Mouse (Mus musculus): ENCODE measurements around the gene Pus10.

DNA sequence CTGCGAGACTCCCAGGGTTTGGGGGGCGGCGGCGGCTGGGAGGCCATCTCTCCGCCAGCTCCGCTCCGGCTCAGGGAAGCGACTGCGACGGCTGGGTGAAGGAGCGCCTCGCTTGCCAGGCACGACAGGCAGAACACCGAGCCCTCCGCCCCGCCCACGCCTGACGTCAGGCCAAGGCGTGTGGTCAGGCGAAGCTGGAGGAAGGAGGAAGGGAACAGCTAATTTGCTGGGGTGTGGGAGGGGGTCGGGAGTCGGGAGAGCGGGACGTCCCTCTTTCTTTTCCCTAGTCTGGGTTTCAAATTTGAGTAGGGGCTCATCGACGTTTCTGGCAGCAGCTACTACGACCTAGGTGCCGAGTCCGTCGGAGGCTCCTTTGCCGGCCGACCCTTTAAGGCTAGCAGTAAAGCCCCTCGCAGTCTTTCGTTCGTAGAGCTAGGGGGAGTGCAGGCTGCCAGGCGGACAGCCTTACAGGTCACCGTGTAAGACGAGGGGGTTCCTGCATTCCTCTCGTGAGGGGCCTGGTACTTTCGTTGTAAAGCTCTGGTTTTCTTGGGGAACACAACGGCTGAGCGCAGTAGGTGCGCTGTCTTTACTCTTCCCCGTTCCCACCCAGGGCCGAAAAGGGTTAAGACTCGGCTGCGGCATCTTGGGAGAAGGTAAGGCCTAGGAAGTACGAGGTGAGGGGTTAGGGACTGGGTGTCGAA, 476 bp downstream of the Pus10 start, which contains the start of gene Pex13:
- TF ChIP-seq POLR2A (IDR thresholded peaks at IDR 0.05; ENCODE audit: control insufficient read depth, extremely low read depth, insufficient read depth, low read length, poor library complexity) (peak; percentile 91), CTCF (IDR thresholded peaks at IDR 0.05; ENCODE audit: borderline replicate concordance, control insufficient read depth, extremely low read depth, insufficient read depth, low read length, poor library complexity) (no peak)
